Mouse (Mus musculus) monocyte, adult 2 months (primary cell): ENCODE data around the gene Cuedc2.

Source experiments
- DNase-seq, 2 experiments: peaks; one replicate each; pipeline ENCODE4 v3.0.0; 2022; ENCODE audit warnings: low spot score in 2 of 2, low read depth in 1 of 2

Cuedc2 gene

DNA sequence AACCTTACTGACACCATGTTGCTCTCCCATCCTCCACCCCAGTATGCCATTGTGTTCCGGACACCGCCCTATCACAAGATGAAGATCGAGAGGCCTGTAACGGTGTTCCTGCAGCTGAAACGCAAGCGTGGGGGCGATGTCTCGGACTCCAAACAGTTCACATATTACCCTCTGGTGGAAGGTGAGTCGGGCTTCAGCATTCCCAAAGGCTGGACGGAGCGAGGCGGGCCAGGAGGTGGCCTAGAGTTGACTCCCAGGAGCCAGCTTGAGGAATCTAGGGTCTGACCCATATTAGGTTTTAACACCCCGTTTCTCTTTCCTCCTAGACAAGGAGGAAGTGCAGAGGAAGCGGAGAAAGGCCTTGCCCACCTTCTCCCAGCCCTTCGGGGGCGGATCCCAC, 30.2 kb downstream of the Cuedc2 start:
- DNase-seq: no peak

- no peak for DNase-seq
Observed at GRCm38 (mm10) chr19:46307781-46308180, 30.7 kb downstream of the Cuedc2 start.

DNA sequence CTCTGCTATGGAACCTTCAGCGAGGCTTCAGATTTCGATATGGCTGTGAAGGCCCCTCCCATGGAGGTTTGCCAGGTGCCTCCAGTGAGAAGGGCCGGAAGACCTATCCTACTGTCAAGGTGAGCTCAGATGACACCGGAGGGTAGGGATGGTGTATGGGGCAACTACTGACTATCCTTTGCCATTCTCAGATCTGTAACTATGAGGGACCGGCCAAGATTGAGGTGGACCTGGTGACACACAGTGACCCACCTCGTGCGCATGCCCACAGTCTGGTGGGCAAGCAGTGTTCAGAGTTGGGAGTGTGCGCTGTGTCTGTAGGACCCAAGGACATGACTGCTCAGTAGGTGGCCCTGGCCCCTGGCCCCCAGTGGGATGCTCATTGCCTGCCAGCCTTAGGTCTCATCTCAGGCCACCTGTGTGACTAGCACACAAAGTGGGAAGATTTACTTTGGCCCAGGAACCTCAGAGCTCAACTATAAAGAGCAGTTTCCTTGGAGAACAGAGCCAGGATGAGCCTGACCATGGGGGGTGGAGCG, 31.7 kb downstream of the Cuedc2 start:
- no peak for DNase-seq

- no peak for DNase-seq
Observed at GRCm38 (mm10) chr19:46306268-46306610, 32.3 kb downstream of the Cuedc2 start.

- DNase-seq: peak; percentile 75 to 94
Observed at GRCm38 (mm10) chr19:46305432-46306267, 32.9 kb downstream of the Cuedc2 start.

DNA sequence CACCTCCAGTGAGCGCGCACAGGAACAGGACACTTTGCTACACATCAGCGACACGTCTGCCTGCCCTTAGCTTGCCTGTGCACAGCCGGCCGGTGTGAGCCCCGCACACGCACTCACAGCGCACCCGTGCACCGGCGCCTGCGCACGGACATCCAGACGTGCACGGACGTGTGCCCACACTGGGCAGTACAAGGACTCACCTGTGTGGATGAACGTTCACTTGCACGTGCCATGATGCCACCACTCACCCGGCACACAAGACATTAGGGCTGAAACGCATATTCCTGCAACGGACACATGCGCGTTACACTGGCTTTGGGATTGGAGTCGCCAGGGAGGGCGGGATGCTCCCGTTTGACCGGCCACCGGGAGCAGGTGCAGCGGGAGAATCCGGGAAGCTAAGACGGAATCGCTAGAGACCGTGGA, 33.6 kb downstream of the Cuedc2 start:
- DNase-seq: no peak

GRCm38 (mm10) chr19:46304216-46304841, 34.2 kb downstream of the Cuedc2 start, which contains the start of gene Nfkb2:
TSS of gene Nfkb2 (plus strand) at chr19:46304320.
- DNase-seq: peak; percentile 96 to 99

- DNase-seq: no peak
Observed at GRCm38 (mm10) chr19:46303251-46304215, 35.0 kb downstream of the Cuedc2 start.

DNA sequence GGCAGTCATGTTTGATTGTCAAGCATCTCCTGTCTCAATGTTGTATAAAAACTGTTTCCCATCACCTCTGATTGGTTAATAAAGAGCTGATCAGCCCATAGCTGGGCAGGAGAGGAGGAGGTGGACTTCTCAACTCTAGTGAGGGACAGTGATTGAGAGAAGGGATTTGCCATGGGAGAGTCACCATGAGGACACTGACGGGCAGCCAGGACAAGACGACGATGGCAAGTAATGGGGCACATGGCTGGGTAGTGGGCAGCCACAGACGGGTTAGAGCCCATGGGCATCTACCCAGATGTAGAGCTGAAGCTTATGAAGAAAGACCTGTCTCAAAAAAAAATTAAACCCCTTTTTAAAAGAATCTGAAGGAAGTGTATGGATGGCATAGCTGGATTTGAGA, 36.0 kb downstream of the Cuedc2 start:
- DNase-seq: no peak

DNA sequence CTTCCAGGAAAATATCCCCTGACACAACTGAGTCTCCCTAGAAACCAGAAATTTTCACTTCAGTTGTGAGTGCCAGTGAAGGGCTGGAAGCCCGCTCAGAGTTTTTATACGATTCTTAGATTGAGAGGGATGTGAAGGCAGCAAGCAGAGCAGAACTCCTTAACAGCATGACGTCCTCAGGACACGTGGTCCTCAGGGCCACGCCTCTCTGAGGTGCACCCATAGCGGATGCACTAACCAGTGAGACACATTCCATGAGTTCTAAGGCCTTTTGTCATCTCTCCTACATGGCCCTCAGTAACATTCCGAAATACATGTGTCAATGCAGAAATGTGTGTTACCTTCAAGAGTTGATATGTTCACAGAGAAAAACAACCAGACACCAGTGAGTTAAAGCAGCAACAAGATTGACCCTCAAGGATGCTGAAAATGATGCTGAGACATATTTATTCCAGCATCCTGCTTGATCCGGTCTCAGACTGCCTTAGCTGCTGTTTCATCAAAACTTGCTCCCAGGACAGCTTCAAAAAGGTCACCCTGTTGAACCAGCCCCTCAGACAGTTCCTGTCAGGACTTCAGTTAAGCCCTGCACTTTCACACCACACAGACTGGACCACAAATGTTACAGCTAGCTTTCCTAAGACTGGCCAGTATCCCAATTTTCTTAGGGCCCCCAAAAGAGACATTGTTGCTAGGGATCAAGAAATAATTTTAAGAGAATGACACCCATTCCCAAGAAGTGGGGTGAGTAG, 38.0 kb downstream of the Cuedc2 start:
- no peak for DNase-seq

GRCm38 (mm10) chr19:46296938-46297337, 41.6 kb downstream of the Cuedc2 start:
- no peak for DNase-seq

DNA sequence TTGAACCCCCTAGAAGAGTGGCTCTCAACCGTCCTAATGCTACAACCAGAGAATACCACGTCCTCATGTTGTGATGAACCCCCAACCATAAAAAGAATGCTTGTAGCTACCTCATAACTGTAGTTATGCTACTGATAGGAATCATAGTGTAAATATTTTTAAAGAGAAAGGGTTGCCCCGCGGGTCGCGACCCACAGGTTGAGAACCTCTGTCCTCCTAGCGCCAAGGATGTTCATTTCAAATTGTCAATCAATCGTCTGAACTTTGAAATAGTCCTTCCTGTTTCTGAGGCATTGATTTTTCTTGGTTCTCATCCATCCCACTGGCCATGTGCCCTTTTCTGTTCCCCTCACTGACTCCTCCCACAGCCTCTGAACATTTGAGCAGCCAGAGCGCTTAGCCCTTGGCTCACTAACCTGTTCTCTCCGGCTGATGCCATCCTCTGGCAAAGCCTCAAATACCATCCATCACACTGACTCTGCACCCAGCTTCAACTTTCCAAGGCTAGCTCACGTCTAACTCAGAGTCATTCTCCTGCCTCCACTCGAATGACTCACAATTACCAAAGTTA, 47.9 kb downstream of the Cuedc2 start:
- no peak for DNase-seq

- no peak for DNase-seq
Observed at GRCm38 (mm10) chr19:46287566-46287965, 50.9 kb downstream of the Cuedc2 start.

DNA sequence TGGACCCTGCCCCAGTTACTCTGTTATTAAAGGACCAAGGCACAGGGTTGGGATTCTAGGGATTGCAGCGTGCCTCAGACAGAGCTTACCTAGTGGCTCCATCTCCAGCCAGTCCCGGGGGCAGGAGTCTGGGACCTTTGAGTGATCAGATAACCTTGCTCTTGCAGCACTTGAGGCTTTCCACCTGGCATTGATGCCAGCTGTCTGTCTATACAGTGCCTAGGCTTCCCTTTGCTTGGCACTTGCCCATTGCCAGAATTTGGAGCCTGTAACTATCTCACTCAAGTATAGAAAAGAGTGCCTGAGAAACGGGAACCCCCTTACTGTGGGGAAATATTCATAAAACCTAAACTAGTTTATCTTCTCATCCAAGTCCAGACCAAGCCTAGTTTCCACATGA, 51.6 kb downstream of the Cuedc2 start:
- no peak for DNase-seq

GRCm38 (mm10) chr19:46286047-46286446, 52.5 kb downstream of the Cuedc2 start:
- no peak for DNase-seq

GRCm38 (mm10) chr19:46285631-46286030, 52.9 kb downstream of the Cuedc2 start:
- DNase-seq: no peak

GRCm38 (mm10) chr19:46284686-46285085, 53.8 kb downstream of the Cuedc2 start:
- DNase-seq: no peak

GRCm38 (mm10) chr19:46282081-46282849, 56.2 kb downstream of the Cuedc2 start:
- DNase-seq: no peak
